Mouse (Mus musculus) adrenal gland, postnatal 25 days (tissue): ENCODE results near the gene Mcmbp. TPM values are rescaled to one million over a fixed set of nuclear protein-coding genes. Genes with fewer than 3 reads are reported as not detected.
A peak's percentile ranks its signal among the peaks of the same experiment; 100 is the strongest.

Experiments used
- DNase-seq: peaks from one replicate; pipeline ENCODE4 v3.0.0; 2021; ENCODE audit warnings: mixed read lengths
- long read RNA-seq: library from polyadenylated mRNA; stranded (forward); transcript quantifications from one replicate; pipeline ENCODE4 v2.0.0, GENCODE M21; 2021
- total RNA-seq: library from RNA; stranded (reverse); gene quantifications from 2 replicates; pipeline ENCODE4 v1.2.3, GENCODE M21; 2021

The Mcmbp gene
- total RNA-seq = 42.3 and 43.2 TPM in 2 replicates
- long read RNA-seq, full-length matches to known transcripts = 23 of 33 reads
- long read RNA-seq, partial matches to known transcripts = 9 of 33 reads
- long read RNA-seq, other reads (novel, unspliced or antisense) = 1 of 33 reads

DNA sequence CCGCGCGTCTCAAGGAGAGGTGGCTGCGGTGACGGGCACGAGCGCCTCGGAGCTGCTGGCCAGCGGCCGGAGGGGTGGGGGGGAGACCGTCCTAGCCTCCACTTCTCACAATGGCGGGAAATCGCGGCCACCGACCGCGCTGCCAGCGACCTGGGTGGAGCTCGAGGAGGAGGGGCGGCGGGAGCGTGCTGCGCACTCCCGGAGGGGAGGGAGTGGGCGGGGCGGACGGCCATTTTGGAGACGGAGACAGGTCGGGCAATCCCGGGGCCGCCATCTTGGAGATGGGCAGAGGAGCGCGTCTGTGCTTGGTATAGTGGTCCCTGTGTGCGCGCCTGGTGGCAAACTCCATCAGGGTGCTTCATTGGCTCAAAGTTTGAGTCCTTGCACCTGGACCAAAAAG is at the start of gene Mcmbp:
TSS of gene Mcmbp (minus strand) at position 162 of the 400 bp plus-strand sequence.
- peak; percentile 99 for DNase-seq

GRCm38 (mm10) chr7:128790045-128790444 is 49.8 kb upstream of the Mcmbp start:
- no peak for DNase-seq

DNA sequence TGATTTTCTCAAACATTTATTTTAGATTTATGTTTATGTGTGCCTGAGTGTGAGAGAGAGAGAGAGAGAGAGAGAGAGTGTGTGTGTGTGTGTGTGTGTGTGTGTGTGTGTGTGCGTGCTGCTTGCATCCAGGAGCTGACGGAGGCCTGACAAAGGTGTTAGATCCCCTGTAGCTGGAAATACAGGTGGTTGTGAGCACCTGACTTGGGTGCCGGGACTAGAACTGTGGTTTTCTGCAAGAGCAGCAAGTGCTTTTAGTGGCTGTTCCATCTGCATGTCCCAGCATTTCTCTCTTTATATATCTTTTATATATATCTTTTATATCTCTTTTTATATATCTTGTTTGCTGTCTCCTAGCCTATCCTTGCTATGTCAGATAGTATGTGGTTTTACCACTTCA is 41.6 kb upstream of the Mcmbp start:
- DNase-seq = no peak

GRCm38 (mm10) chr7:128779305-128779704 is 39.0 kb upstream of the Mcmbp start:
- peak; percentile 54 for DNase-seq

- no peak for DNase-seq
Observed at GRCm38 (mm10) chr7:128777201-128777600, 36.9 kb upstream of the Mcmbp start.

- DNase-seq = no peak
Observed at GRCm38 (mm10) chr7:128766696-128767095, 26.4 kb upstream of the Mcmbp start.

DNA sequence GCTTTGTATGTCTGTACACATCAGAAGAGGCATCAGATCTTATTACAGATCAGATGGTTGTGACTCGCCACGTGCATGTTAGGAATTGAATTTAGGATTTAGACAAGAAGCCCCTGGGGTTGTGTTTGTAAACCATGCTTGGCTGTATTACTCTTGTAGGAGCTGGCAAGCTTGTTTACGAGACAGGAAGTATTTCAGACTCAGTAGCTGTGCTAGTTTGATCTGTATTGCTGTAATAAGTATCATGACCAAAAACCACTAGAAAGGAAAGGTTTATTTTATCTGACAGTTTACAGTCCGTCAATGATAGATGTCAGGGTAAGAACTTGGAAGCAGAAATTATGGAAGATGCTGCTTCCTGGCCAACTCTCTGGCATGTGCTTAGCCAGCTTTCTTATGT is 18.7 kb upstream of the Mcmbp start:
- DNase-seq = no peak

DNA sequence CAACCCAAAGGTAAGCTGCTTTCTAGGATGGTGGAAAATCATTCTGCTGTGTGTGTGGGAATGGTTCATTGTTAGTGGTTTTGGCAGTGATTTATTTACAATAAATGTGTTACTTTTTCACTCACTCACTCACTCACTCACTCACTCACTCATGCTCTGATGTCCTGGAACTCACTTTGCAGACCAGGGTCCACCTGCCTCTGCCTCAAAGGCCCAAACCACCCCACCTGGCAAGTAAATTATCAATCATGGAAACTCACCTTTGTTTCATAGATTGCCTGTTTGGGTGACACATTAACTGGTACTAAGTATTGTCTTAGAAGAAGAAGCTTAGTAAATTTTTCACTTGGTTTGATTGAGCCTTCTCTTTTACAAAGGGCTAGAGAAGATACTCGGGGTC is 15.1 kb upstream of the Mcmbp start:
- no peak for DNase-seq

- no peak for DNase-seq
Observed at GRCm38 (mm10) chr7:128752012-128752411, 11.7 kb upstream of the Mcmbp start.

DNA sequence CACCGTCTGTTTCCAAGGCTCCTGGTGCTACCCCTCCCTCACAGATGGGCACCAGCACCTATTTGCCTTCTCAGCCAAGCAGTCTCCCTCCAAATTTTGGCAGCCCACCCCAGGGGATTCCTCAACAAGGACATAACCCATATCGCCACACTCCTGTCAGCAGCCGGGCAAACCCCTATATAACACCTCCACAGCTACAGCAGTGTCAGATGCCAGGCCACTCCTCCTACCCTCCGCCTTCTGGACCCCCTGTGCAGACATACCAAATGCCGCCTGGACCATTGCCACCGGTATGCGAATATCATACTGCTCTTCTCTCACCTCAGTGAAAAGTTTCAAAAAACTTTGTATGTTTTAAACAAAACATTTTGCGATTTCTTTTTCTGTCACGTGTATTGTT is 10.0 kb upstream of the Mcmbp start:
- no peak for DNase-seq

DNA sequence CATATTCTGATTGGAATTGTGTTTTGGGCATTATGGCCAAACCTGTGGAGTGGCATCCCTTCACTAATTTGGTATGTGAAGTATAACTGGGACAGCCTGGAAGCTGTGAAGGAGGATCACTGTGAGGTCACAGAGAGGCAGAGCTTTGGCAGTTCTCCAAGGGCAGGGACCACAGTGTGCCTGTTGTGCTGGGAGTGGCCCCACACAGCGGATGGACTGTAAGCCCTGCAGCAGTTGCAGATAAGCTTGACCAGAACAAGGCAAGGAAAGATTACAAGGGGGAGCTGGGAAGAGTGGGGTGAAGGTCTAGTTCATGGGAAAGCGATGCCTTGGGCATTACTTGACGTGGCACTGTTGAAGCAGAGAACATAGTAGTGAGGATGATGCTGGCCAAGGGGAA is 8.5 kb upstream of the Mcmbp start:
- DNase-seq = peak; percentile 66

GRCm38 (mm10) chr7:128746151-128746550 is 5.9 kb upstream of the Mcmbp start:
- no peak for DNase-seq

DNA sequence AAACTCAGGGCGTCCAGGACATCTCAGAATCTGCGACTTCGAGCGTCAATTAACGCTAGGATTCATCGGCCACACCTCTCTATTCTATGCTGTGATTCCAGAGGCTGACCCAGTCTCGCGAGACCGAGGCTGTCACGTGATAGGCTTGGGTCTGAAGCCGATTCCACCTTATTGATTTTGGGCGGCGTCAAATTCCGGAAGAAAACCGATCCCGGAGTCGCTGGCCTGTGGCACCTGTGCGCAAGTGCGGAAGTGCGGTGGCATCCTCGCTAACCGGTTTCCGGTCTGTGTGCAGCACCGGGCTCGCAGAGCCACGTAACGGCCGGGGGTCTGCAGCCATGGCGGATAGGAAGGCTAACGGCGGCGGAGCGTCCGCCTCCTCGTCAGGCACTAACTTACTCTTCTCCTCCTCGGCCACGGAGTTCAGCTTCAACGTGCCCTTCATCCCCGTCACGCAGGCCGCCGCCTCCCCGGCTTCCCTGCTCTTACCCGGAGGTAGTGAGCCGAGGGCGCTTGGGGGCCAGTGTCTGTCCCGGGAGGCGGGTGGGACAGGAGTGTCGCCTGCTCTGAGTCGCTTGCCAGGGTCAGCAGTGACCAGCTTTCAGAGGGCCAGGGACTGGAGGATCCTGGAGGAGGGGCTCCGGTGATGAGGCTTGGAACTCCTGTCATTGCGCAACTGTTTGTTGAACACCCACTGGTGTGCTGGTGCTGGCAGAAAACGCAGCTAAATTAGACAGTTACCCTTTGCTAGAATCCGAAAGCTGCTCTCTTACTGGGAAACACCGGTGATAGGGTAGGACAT is 4.6 kb upstream of the Mcmbp start, which contains the start of gene Sec23ip:
TSS of gene Sec23ip (plus strand) at position 260 of the 802 bp plus-strand sequence.
- DNase-seq = peak; percentile 98

- DNase-seq = no peak
Observed at GRCm38 (mm10) chr7:128743898-128744297, 3.6 kb upstream of the Mcmbp start.

DNA sequence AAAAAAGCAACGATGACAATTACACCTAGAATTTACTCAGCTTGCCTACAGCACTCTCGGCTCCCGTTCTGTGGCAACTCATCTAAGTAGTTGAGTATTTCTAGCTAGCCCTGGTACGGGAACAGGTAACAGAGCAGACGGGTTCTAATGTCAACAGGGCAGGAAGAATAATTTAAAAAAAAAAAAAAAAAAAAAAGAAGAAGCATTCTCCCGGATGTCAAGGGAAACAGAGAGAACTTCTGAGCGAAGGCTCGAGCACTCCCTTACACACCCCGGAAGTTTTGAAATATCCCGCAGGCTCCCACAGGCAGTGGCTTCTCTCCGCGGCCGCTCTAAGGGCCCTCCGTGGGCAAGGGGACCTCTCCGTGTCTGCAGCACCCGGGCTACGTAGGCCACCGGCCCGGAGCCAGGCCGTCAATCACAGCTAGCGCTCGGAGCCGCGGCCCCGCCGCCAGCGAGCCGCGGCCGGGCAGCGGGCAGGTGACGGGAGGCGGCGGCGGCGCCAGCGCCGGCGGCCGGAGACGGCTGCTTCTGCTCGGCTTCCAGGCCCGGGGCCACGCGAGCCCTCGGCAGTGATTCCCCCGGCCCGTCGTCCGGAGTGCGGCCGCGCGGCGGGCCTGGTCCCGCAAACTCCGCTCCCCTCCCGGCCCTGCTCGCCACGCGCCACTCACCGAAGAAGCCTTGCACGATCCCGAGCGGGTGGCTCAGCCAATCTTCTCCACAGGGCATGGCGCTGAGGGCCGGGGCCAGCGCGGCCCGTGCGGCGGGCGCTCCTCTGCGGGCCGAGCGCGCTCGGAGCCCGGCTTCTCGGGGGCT is 625 bp downstream of the Mcmbp start:
- peak; percentile 56 for DNase-seq

DNA sequence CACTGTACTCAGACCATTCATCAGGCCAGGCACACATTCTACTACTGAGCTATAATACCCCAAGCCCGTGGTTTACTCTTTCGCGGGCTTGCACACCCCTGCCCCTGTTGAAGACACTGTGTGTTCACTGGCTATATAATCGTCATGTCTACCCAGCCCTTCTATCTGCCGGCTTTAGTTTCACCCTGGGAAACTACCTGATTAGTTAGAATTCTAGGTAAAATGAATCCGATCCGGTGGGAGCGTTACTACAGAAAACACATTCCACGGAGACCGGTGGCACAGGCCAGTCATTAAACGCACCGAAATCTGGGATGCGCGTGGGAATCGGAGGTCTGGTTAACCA is 1.2 kb downstream of the Mcmbp start:
- no peak for DNase-seq

DNA sequence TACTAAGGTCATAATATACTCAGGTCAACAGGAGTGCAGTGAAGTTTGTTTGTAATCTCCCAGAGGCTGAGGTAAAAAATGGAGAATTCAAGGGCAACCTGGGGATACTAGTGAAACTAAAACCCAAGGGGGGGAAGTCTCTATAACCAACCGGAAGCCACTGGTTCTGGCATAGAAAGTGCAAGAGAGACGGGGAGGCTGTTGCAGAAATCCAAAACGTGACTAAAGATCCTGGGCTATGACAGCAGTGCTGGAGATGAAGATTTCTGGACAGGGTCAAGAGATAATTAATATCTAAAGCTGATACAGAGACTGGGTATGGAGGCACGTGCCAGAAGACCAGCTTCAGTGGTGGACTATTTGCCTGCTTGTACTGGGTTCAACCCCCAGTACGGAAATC is 2.3 kb downstream of the Mcmbp start:
- no peak for DNase-seq

GRCm38 (mm10) chr7:128731585-128731984 is 8.7 kb downstream of the Mcmbp start:
- no peak for DNase-seq

- no peak for DNase-seq
Observed at GRCm38 (mm10) chr7:128728738-128729137, 11.6 kb downstream of the Mcmbp start.

DNA sequence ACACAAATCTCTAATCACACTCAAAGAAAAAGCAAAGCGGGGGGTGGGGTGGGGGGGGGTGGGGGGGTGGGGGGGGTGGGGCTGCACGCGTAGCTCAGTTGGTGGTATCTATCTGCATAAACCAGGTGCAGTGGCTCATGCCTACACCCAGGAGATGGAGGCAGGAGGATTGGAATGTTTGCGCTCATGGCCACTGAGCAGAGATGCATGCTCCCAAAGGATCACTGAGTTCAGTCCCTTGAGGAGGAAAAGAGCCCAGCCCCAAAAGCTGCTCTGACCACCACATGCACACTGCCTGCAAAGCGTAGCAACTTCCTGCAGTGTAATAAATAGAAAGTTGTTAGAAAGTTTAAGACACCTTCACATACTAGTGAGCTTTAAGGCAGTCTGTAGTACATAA is 12.6 kb downstream of the Mcmbp start:
- no peak for DNase-seq

GRCm38 (mm10) chr7:128726999-128727398 is 13.3 kb downstream of the Mcmbp start:
- DNase-seq = no peak

- DNase-seq = no peak
Observed at GRCm38 (mm10) chr7:128725189-128725588, 15.1 kb downstream of the Mcmbp start.

DNA sequence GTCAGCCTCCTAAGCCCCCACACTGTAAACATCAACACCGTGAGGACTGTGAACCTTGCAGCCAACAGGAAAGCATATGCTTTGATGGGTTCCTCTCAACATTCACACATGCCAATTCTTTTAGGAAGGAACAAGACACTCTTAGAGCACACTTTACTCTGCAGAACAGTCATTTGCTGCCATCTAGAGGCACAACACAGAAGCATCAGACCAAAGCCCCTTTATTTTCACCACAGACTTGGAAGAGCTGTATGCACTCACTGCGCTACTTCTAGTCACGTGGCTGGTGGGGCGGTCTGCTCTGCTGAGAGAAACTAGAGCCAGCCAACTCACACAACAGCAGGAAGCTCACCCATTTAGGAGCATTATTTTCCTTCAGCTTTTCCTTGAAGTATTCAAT is 15.5 kb downstream of the Mcmbp start:
- peak; percentile 26 for DNase-seq
